Comparison of ENCODE assay signal across 15 mouse cellular contexts in the genomic region with DNA sequence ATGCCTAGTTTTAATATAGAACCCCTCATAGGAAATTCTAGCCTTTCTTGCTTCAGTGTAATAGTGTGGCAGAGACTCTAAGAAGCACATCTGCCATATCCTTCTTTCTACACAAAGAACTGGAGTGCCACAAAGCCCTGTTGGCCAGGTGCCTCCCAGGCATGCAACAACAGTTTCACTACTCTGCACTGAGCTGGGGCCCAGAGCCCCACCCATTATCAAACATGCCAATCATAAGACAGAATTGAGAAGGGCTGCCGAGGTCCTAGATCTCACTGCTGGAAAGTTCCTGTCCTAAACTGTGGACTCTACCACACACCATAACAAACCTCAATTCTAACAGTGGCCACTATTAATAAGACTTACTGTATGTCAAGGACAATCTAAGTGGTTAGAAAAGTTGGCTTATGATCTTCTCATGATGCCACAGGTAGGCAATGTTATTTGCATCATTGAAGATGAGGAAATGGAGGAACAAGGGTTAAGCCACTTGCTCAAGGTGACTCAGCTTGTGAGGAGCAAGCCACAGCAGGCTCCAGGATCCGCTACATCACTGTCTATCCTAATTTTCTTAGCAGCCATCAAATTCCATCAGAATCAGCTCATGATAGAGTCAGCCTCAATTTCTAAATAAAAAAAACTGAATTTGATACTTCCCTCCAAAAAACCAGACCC. TPM values are rescaled to one million over a fixed set of nuclear protein-coding genes. Genes with fewer than 3 reads are reported as not detected.
DNase-seq lines count a peak whose midpoint lies in the region; ATAC-seq lines count a peak whose summit lies in the region.
"Had no signal": no experiment of that assay in that cellular context is flagged by ENCODE, and none has a peak within 500 bp of the region (broad histone marks: within the 10 kb centered on the region; RNA-seq: fewer than 3 reads in every experiment).

No protein-coding gene starts in this region.

- DNase-seq in NIH3T3 (ENCODE audit: low read depth): peak; percentile 53
- DNase-seq in thymus, postnatal 14 days: peak; percentile 62
- no peak for DNase-seq in right cerebral cortex, postnatal 36 days (ENCODE audit: low spot score in 2 of 2)
- no peak for DNase-seq in left cerebral cortex, postnatal 25 days (ENCODE audit: low spot score in 2 of 2)
- DNase-seq: cerebellum, postnatal 10 days; kidney, postnatal 14 days; lung, adult 2 months had no signal

- H3K27ac ChIP-seq in heart, embryonic 16.5 days (ENCODE audit: low read length): peak overlapping the region; percentile 20; the same call in 1 of the 2 replicates
- no peak overlapping the region; the same call in 1 of the 2 replicates for H3K27ac ChIP-seq in heart, embryonic 12.5 days (ENCODE audit: poor library complexity, severe bottlenecking)
- H3K27ac ChIP-seq: limb, embryonic 12.5 days; midbrain, embryonic 12.5 days; neural tube, embryonic 12.5 days had no signal

- intact Hi-C loops in left cerebral cortex, postnatal 25 days (cut with DNase I): no loop called here

- no peak overlapping the region for H3K4me3 ChIP-seq in heart, embryonic 16.5 days (ENCODE audit: low read length)
- H3K4me3 ChIP-seq in heart, embryonic 12.5 days: no peak overlapping the region
- H3K4me3 ChIP-seq: heart, embryonic 10.5 days; limb, embryonic 12.5 days; midbrain, embryonic 12.5 days; neural tube, embryonic 12.5 days had no signal

- H3K9ac ChIP-seq in heart, embryonic 16.5 days (ENCODE audit: low read length): no peak overlapping the region
- H3K9ac ChIP-seq in heart, embryonic 12.5 days: no peak overlapping the region
- H3K9ac ChIP-seq: limb, embryonic 12.5 days; midbrain, embryonic 12.5 days; neural tube, embryonic 12.5 days had no signal

- no peak for ATAC-seq in heart, embryonic 16.5 days (replicated peaks; ENCODE audit: extremely low read depth, insufficient read depth, low FRiP score)
- no peak for ATAC-seq in heart, embryonic 12.5 days (ENCODE audit: insufficient number of reproducible peaks, low FRiP score)
- peak; percentile 17; the same call in 1 of the 2 replicates for ATAC-seq in megakaryocyte progenitor cell, adult 5-6 weeks (replicated peaks; ENCODE audit: poor library complexity)
- ATAC-seq: hindbrain, embryonic 16.5 days had no signal

- H3K4me2 ChIP-seq in heart, embryonic 16.5 days (ENCODE audit: low read depth, low read length): no peak overlapping the region
- no peak overlapping the region for H3K4me2 ChIP-seq in heart, embryonic 12.5 days
- H3K4me2 ChIP-seq: limb, embryonic 12.5 days; midbrain, embryonic 12.5 days; neural tube, embryonic 12.5 days had no signal

- peaks cover 47% of the 10 kb centered on the region for H3K4me1 ChIP-seq in heart, embryonic 16.5 days (ENCODE audit: control insufficient read depth, insufficient read depth, low read length)
- peaks cover 74% of the 10 kb centered on the region for H3K4me1 ChIP-seq in heart, embryonic 12.5 days (replicated peaks)
- H3K4me1 ChIP-seq: limb, embryonic 12.5 days; midbrain, embryonic 12.5 days; neural tube, embryonic 12.5 days had no signal

- no peaks in the 10 kb centered on the region for H3K27me3 ChIP-seq in heart, embryonic 16.5 days (ENCODE audit: control insufficient read depth, insufficient read depth, low read length)
- H3K27me3 ChIP-seq in heart, embryonic 12.5 days (replicated peaks): no peaks in the 10 kb centered on the region
- H3K27me3 ChIP-seq: limb, embryonic 12.5 days; midbrain, embryonic 12.5 days; neural tube, embryonic 12.5 days had no signal

- H3K9me3 ChIP-seq in heart, embryonic 16.5 days (replicated peaks; ENCODE audit: control insufficient read depth, low read length): no peaks in the 10 kb centered on the region
- H3K9me3 ChIP-seq in heart, embryonic 12.5 days (replicated peaks): no peaks in the 10 kb centered on the region
- H3K9me3 ChIP-seq: heart, embryonic 10.5 days; limb, embryonic 12.5 days; midbrain, embryonic 12.5 days; neural tube, embryonic 12.5 days had no signal

- peaks cover under 1% of the 10 kb centered on the region; the same call in 1 of the 2 replicates for H3K36me3 ChIP-seq in heart, embryonic 16.5 days (ENCODE audit: control insufficient read depth, insufficient read depth)
- peaks cover 25% of the 10 kb centered on the region for H3K36me3 ChIP-seq in heart, embryonic 12.5 days
- H3K36me3 ChIP-seq: limb, embryonic 12.5 days; midbrain, embryonic 12.5 days; neural tube, embryonic 12.5 days had no signal

- 53% methylated on average over 2 of the region's 2 CpGs for WGBS in heart, embryonic 16.5 days
- WGBS in heart, embryonic 12.5 days: 52% methylated on average over 2 of the region's 2 CpGs

RNA-seq across cellular contexts. Expression of gene Pdlim1, which starts 15.1 kb away (rescaled TPM):
- polyA plus RNA-seq in heart, embryonic 16.5 days (2015; fragmentation: Nextera tagmentation; extraction: Ambion mirVana): 267 and 270 TPM in 2 replicates
- polyA plus RNA-seq in heart, embryonic 12.5 days (2016; fragmentation: Nextera tagmentation; extraction: Ambion mirVana): 311 and 316 TPM in 2 replicates
- total RNA-seq in megakaryocyte progenitor cell, adult 5-6 weeks (2015): 49.9 and 83.4 TPM in 2 replicates
- total RNA-seq in megakaryocyte progenitor cell, adult 5-6 weeks (2017): 36.9 and 46.5 TPM in 2 replicates
- total RNA-seq in left cerebral cortex, postnatal 25 days (2021): 10 to 100 TPM; 15.0 to 15.8 TPM

Comparison
In these comparisons a context has a peak if more than half of its experiments do, and no peak if none do; other contexts are left out.
1. DNase-seq: peak in NIH3T3 (single experiment) and thymus, postnatal 14 days (single experiment); none in right cerebral cortex, postnatal 36 days (0 of 2) and left cerebral cortex, postnatal 25 days (0 of 2).